Mouse (Mus musculus): ENCODE results near the gene Atad1. TPM values are rescaled to one million over a fixed set of nuclear protein-coding genes. Genes with fewer than 3 reads are reported as not detected.
A peak's percentile ranks its signal among the peaks of the same experiment; 100 is the strongest.

Atad1 gene
- polyA plus RNA-seq, 1 experiment from 2014 or later, result 66.5 TPM

DNA sequence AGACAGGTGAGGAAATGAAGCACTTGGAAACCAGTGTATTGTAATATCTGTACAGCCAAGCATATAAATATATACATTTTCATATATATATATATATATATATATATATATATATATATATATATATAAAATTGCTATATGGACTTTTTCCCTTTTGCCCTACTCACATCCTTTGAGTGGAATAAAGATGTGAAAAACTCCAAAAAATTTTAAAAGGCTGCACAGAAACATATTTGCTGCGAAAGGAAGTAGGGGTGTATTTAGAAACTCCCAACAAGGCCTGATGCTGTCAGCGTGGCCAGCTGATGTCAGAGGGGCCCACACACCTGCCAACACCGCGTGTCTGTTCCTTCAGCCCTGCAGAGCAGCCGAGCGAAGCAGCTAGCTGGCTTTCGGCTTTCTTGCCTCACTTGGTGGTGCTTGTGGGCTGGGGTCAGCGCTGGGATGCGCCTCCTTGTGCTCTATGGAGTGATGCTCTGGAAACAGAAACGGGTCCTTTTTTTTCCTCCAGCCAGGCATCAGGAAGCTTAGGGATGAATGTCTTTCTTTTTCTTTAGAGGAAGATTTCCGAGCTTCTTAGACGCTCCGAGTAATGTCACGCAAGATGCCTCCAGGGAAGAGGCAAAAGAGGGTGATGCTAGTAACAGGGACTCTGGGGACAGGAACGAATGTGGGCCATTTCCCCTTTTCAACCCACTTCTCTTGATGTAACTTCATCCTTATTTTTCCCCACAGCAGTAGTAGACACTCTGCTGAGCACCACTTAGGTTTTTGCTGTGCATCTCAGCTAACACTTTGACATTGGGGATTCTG is 14.8 kb upstream of the Atad1 start:
- Histone ChIP-seq H3K4me1 (ENCODE audit: control insufficient read depth, insufficient read depth, low read length) (0 out of 2 replicates have a peak, but pooled peaks cover 6% of the 10 kb centered on the region), H3K9me3 (ENCODE audit: control insufficient read depth, low read length) (no peaks in the 10 kb centered on the region), H3K36me3 (ENCODE audit: control insufficient read depth, insufficient read depth, low read length) (no peaks in the 10 kb centered on the region), H3K4me3 (ENCODE audit: low read depth, low read length) (no peak overlapping the region), H3K9ac (ENCODE audit: low read depth, low read length) (no peak overlapping the region), H3K27me3 (replicated peaks; ENCODE audit: control insufficient read depth, insufficient read depth, low read length) (peaks cover 10% of the 10 kb centered on the region), H3K27ac (replicated peaks; ENCODE audit: low read depth, low read length) (no peak overlapping the region), H3K4me2 (ENCODE audit: low read depth, low read length) (peak overlapping the region; percentile 93; the same call in 1 of the 2 replicates)
- DNase-seq (ENCODE audit: low spot score) (no peak), ATAC-seq (ENCODE audit: low read depth) (no peak)
- 15% methylated on average over 15 of the region's 15 CpGs for WGBS

DNA sequence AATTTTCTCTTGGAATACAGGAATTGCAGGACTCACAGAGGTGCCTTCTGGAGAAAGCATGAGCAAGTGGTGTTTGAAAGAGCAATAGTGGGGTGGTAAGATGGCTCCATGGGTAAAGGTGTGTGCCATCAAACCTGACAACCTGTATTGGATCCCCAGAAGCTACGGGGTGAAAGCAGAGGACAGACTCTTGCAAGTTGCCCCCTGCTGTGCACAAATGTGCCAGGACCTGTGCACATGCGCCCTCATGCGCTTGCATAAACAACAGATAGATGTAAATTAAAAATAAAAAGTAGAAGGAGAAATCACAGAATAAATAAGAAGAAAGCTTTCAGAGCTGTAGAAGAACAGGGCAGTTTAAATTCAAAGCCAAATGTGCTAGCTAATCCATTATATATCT is 13.8 kb upstream of the Atad1 start:
- H3K9ac ChIP-seq (ENCODE audit: low read depth, low read length), result no peak overlapping the region
- H3K27me3 ChIP-seq (replicated peaks; ENCODE audit: control insufficient read depth, insufficient read depth, low read length), result peaks cover 10% of the 10 kb centered on the region
- H3K4me2 ChIP-seq (ENCODE audit: low read depth, low read length), result no peak overlapping the region
- ATAC-seq (ENCODE audit: low read depth) (no peak), DNase-seq (ENCODE audit: low spot score) (no peak)
- H3K4me1 ChIP-seq (ENCODE audit: control insufficient read depth, insufficient read depth, low read length), result 0 out of 2 replicates have a peak, but pooled peaks cover 6% of the 10 kb centered on the region
- no peaks in the 10 kb centered on the region for H3K36me3 ChIP-seq (ENCODE audit: control insufficient read depth, insufficient read depth, low read length)
- WGBS, result 76% methylated on average over 3 of the region's 3 CpGs
- H3K4me3 ChIP-seq (ENCODE audit: low read depth, low read length), result no peak overlapping the region
- no peaks in the 10 kb centered on the region for H3K9me3 ChIP-seq (ENCODE audit: control insufficient read depth, low read length)
- H3K27ac ChIP-seq (replicated peaks; ENCODE audit: low read depth, low read length), result no peak overlapping the region

DNA sequence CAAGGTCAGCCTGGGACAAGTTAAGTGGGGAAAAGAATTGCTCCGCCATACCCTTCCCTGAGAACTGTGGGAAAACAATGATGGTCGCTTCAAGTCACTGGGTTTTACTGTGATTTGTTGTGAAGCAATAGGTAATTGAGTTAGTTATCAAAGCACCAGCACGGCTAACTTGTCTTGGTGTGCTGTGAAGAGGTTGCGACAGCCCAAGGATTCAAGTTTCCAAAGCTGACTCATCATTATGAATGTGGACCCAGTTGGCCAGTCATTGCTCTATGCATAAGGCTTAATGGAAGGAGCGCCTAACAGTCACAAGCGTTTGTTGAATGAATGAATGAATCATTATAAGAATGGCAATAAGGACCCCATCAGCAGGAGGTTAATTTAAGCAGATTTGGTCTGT is 12.8 kb upstream of the Atad1 start:
- no peak overlapping the region for H3K4me2 ChIP-seq (ENCODE audit: low read depth, low read length)
- ATAC-seq (ENCODE audit: low read depth) (no peak), DNase-seq (ENCODE audit: low spot score) (no peak)
- H3K4me3 ChIP-seq (ENCODE audit: low read depth, low read length), result no peak overlapping the region
- H3K36me3 ChIP-seq (ENCODE audit: control insufficient read depth, insufficient read depth, low read length), result no peaks in the 10 kb centered on the region
- H3K27ac ChIP-seq (replicated peaks; ENCODE audit: low read depth, low read length), result no peak overlapping the region
- H3K4me1 ChIP-seq (ENCODE audit: control insufficient read depth, insufficient read depth, low read length), result 0 out of 2 replicates have a peak, but pooled peaks cover 6% of the 10 kb centered on the region
- peaks cover 10% of the 10 kb centered on the region for H3K27me3 ChIP-seq (replicated peaks; ENCODE audit: control insufficient read depth, insufficient read depth, low read length)
- no peaks in the 10 kb centered on the region for H3K9me3 ChIP-seq (ENCODE audit: control insufficient read depth, low read length)
- H3K9ac ChIP-seq (ENCODE audit: low read depth, low read length), result no peak overlapping the region
- WGBS, result 89% methylated on average over 6 of the region's 6 CpGs

DNA sequence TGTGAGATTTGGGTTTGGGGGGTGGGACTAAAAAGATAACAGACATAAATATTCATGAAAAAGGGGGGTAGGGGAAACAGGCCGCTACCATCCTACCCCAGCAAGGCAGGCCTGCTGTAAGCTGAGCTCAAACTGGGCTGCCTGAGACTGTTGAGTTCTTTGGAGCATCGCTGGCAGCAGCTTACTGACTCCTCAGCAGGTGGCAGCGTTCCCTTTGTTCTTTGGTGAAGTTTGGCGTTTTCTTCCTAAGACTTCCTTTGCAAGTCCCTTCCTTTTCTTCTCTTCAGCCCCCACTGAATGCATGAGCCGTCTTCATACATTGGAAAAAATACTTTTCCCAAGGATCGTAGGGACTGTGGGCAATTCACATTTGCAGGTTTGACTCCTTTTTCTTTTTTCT is 9.8 kb upstream of the Atad1 start:
- no peak overlapping the region for H3K4me2 ChIP-seq (ENCODE audit: low read depth, low read length)
- WGBS, result 15% methylated on average over 6 of the region's 6 CpGs

DNA sequence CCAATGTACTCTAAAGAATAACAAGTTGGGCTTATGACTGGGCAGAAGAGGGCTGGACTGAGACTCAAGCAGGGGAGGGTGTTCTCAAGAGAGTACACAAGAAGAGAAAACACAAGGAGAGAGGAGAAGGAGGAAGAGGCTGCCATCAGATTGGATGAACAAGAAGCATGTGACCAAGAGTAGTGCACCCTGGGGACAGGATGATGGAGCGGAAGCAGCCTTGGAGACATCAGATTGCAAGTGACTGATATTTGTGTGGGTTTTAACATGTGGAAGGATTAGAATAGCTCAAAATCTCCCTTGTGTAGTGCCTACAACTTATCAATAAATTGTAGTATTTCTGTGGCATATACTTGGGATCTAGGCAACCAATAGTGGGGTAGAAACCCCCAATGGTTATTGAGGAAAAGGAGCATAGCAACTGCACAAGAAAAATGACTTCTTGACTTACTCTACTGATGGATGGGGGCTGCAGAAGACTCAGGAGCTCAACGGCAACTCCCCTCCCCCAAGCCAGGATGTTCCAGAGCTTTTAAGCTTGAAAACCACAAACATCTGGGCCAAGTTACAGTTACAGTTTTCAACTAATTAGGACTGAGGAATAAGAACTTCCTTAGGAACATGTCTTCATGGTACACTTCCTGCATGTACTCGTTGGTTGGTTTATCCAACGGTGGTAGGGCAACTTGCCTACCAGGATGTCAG is 1.2 kb upstream of the Atad1 start:
- Histone ChIP-seq H3K4me1 (ENCODE audit: control insufficient read depth, insufficient read depth, low read length) (no peaks in the 10 kb centered on the region), H3K36me3 (ENCODE audit: control insufficient read depth, insufficient read depth, low read length) (no peaks in the 10 kb centered on the region), H3K9me3 (ENCODE audit: control insufficient read depth, low read length) (no peaks in the 10 kb centered on the region), H3K4me3 (ENCODE audit: low read depth, low read length) (no peak overlapping the region), H3K27ac (replicated peaks; ENCODE audit: low read depth, low read length) (no peak overlapping the region), H3K4me2 (ENCODE audit: low read depth, low read length) (no peak overlapping the region), H3K9ac (ENCODE audit: low read depth, low read length) (no peak overlapping the region), H3K27me3 (replicated peaks; ENCODE audit: control insufficient read depth, insufficient read depth, low read length) (no peaks in the 10 kb centered on the region)
- DNase-seq (ENCODE audit: low spot score) (peak; percentile 41), ATAC-seq (ENCODE audit: low read depth) (no peak)
- WGBS, result 56% methylated on average over 4 of the region's 4 CpGs

More for the DNA sequence above, 9.8 kb upstream of the Atad1 start:
- ATAC-seq (ENCODE audit: low read depth), result no peak
- DNase-seq (ENCODE audit: low spot score), result peak; percentile 74
- peaks cover 6% of the 10 kb centered on the region for H3K27me3 ChIP-seq (replicated peaks; ENCODE audit: control insufficient read depth, insufficient read depth, low read length)
- H3K9ac ChIP-seq (ENCODE audit: low read depth, low read length), result no peak overlapping the region
- H3K4me1 ChIP-seq (ENCODE audit: control insufficient read depth, insufficient read depth, low read length), result no peaks in the 10 kb centered on the region
- no peak overlapping the region for H3K4me3 ChIP-seq (ENCODE audit: low read depth, low read length)
- no peaks in the 10 kb centered on the region for H3K36me3 ChIP-seq (ENCODE audit: control insufficient read depth, insufficient read depth, low read length)
- H3K27ac ChIP-seq (replicated peaks; ENCODE audit: low read depth, low read length), result no peak overlapping the region
- H3K9me3 ChIP-seq (ENCODE audit: control insufficient read depth, low read length), result no peaks in the 10 kb centered on the region

DNA sequence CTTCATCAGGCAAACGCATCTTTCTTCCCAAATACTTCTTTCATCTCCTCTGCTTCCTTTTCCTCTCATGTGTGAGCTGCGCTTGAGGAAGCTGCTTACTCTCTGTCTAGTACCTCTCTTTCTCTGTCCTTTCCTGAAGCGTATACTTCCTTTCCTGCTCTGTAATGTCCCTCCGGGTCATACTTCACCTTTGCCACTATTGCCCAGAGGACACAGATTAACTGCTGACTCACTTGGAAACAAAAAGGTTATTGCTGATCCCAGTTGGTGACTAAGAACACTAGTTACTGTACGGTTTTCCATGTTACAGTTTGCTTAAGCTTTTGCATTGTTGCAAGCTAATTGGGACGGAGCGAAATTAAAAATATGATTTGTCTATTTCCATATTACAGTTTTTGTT is 1.7 kb downstream of the Atad1 start:
- WGBS, result 86% methylated on average over 7 of the region's 7 CpGs
- DNase-seq (ENCODE audit: low spot score) (no peak), ATAC-seq (ENCODE audit: low read depth) (no peak)
- H3K4me3 ChIP-seq (ENCODE audit: low read depth, low read length), result no peak overlapping the region
- no peak overlapping the region for H3K9ac ChIP-seq (ENCODE audit: low read depth, low read length)
- H3K27me3 ChIP-seq (replicated peaks; ENCODE audit: control insufficient read depth, insufficient read depth, low read length), result no peaks in the 10 kb centered on the region
- no peaks in the 10 kb centered on the region for H3K4me1 ChIP-seq (ENCODE audit: control insufficient read depth, insufficient read depth, low read length)
- H3K27ac ChIP-seq (replicated peaks; ENCODE audit: low read depth, low read length), result no peak overlapping the region
- H3K4me2 ChIP-seq (ENCODE audit: low read depth, low read length), result no peak overlapping the region
- H3K9me3 ChIP-seq (ENCODE audit: control insufficient read depth, low read length), result no peaks in the 10 kb centered on the region
- no peaks in the 10 kb centered on the region for H3K36me3 ChIP-seq (ENCODE audit: control insufficient read depth, insufficient read depth, low read length)

DNA sequence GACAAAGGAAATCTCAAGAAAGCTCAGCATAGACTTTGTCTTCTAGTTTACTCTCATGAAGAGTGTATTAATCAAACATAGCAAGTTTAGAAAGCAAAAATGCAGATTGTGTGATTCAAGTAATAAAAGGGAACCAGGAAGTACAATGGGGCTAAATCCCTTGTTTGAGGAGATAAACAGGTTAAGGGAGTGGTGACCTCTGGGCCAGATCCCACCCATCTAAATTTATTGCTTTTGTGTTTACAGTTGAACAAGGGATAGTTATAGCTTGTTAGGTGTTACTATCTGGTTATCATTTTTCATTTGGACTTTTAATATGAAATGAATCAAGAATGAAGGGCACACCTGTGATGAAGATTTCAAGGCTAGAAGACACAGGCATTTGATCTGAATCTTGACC is 6.7 kb downstream of the Atad1 start:
- no peak overlapping the region for H3K4me2 ChIP-seq (ENCODE audit: low read depth, low read length)
- no peak overlapping the region for H3K27ac ChIP-seq (replicated peaks; ENCODE audit: low read depth, low read length)
- H3K27me3 ChIP-seq (replicated peaks; ENCODE audit: control insufficient read depth, insufficient read depth, low read length), result peaks cover 8% of the 10 kb centered on the region
- H3K36me3 ChIP-seq (ENCODE audit: control insufficient read depth, insufficient read depth, low read length), result no peaks in the 10 kb centered on the region
- H3K9me3 ChIP-seq (ENCODE audit: control insufficient read depth, low read length), result no peaks in the 10 kb centered on the region
- no peak for DNase-seq (ENCODE audit: low spot score)
- no peak overlapping the region for H3K4me3 ChIP-seq (ENCODE audit: low read depth, low read length)
- ATAC-seq (ENCODE audit: low read depth), result no peak
- H3K9ac ChIP-seq (ENCODE audit: low read depth, low read length), result no peak overlapping the region
- no peaks in the 10 kb centered on the region for H3K4me1 ChIP-seq (ENCODE audit: control insufficient read depth, insufficient read depth, low read length)

DNA sequence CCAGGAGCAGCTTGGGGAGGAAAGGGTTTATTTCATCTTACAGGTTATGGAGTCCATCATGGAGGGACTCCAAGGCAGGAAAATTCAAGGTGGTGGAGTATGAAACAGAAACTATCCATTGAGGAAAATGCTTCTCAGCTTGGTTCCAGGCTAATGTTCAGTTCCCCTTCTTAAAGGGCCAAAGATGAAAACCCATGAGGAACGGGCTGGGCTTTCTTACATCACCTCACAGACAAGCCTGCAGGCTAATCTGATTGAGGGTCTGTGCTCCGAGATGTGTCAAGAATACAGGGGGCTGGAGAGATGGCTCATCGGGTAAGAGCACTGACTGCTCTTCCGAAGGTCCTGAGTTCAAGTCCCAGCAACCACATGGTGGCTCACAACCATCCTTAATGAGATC is 9.8 kb downstream of the Atad1 start:
- Histone ChIP-seq H3K9me3 (ENCODE audit: control insufficient read depth, low read length) (no peaks in the 10 kb centered on the region), H3K27me3 (replicated peaks; ENCODE audit: control insufficient read depth, insufficient read depth, low read length) (peaks cover 24% of the 10 kb centered on the region), H3K4me1 (ENCODE audit: control insufficient read depth, insufficient read depth, low read length) (peaks cover 3% of the 10 kb centered on the region; the same call in 1 of the 2 replicates), H3K36me3 (ENCODE audit: control insufficient read depth, insufficient read depth, low read length) (no peaks in the 10 kb centered on the region), H3K4me3 (ENCODE audit: low read depth, low read length) (no peak overlapping the region), H3K27ac (replicated peaks; ENCODE audit: low read depth, low read length) (no peak overlapping the region), H3K9ac (ENCODE audit: low read depth, low read length) (no peak overlapping the region), H3K4me2 (ENCODE audit: low read depth, low read length) (no peak overlapping the region)
- DNase-seq (ENCODE audit: low spot score) (no peak), ATAC-seq (ENCODE audit: low read depth) (no peak)
- 78% methylated on average over 4 of the region's 4 CpGs for WGBS
